Mouse (Mus musculus) right cerebral cortex, postnatal 4 days (tissue): ENCODE data around the gene Uevld.
"Not testable (repeated sequence)": the region's sequence is repeated elsewhere in the genome, so short reads cannot be mapped to it uniquely, and the experiment has no call there.

Experiments used
- DNase-seq: peaks from one replicate; pipeline ENCODE4 v3.0.0-alpha.2; 2022

Gene Uevld

GRCm38 (mm10) chr7:46957831-46958691, at the start of gene Uevld:
Uevld (minus strand) TSS chr7:46958527.
- peak; percentile 89 for DNase-seq

- DNase-seq, result no peak
These were observed 49.5 kb upstream of the Uevld start for GRCm38 (mm10) chr7:47007818-47008167.

DNA sequence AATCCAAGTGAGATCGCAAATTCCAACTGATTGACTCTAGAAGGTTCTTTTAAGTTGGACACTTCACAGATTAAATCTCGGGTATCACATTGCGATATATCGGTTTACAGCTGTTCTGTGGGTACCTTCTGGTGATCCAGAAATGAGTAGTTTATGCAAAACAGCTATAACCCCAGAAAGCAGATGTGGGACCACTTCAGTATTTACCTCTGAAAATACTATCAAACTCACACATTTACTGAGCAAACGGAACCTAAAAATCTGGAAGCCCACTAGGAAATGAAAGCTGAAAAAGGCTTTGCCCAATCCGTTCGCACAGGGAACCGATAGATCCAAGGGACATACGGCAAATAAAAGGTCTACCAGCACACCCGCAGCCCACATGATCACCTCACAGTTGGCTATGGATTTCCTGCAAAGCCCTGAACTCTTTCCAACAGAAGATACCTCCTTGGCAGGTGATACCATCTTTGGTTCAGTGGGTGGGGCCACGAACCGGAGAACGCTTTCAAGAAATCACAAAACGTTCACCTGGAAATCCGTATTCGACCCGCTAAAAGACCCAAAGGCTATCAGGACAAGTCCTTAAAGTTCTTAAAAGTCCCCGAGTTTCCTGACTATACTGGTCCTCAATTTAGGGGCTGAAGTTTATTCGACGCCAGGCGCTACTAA, 48.9 kb upstream of the Uevld start:
- DNase-seq, result no peak

GRCm38 (mm10) chr7:47003411-47004115, 45.2 kb upstream of the Uevld start:
- no peak for DNase-seq

- DNase-seq, result no peak
These were observed 43.6 kb upstream of the Uevld start for GRCm38 (mm10) chr7:47001900-47002275.

- DNase-seq, result no peak
These were observed 43.0 kb upstream of the Uevld start for GRCm38 (mm10) chr7:47001125-47001899.

- DNase-seq, result no peak
These were observed 42.3 kb upstream of the Uevld start for GRCm38 (mm10) chr7:47000644-47000983.

DNA sequence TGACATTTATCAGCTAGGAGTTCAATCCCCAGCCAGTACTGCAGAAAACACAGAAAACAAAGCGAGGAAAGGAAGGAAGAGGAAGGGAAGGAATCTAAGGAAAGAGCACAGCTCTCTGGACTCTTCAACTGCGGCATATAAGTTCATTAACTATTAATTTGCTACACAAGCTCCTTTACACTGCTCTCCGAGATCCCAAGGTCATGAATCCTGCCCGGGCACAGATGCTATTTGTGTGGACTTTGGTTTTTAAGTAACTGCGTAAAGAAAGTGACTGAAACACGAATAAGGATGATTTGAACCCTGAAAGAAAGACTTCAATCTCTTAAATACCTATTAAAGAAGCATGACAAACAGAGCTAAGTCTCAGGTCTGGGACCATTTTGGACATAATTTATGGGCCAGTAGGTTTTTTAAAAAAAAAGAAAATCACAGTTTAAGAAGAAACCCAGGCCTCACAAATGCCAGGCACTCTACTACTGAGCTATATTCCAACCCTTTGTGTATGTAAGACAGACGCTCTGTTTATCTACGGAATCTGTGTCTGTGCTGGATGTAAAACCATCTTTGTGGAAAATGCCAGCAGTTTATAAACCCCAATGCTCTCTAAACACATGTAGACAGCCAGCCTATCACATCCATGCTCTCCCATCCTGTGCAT, 41.8 kb upstream of the Uevld start:
- DNase-seq, result no peak

DNA sequence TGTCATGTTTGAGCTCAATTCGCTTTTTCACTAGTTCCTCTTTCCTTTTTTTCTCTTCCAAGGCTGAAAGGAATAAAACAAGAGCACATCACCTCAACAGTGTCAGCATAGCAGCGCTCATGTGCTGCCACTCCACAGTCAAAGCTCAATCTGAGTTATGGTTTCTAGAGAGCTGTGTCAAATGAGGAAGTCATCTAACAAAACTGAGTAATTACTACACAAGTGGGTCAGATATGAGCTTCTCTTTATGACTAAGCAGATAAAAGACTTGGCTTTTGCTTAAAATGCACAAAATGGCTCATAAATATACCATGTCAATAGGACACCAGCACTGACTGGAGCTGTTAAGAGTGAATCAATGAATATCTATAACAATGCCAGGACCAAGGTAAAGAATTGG, 40.6 kb upstream of the Uevld start:
- no peak for DNase-seq

GRCm38 (mm10) chr7:46997644-46998395, 39.5 kb upstream of the Uevld start:
- no peak for DNase-seq

DNA sequence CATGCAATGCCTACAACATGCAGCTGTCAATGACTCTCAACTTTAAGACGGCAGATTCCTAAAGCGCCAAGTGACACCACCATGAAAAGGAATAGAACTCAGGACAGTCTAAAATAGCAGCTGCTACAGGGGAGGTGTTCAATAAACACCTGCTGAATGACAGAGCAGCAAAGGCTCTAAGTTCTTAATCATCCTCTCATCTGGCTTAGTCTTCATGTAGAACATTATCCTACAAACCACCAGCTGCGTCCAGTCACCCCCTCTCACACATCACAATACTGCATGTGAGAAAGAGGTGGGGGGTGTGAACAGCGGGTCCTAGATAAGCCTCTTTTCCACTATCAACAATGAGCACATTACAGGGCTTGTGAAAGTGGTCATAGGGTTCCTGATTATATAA, 38.7 kb upstream of the Uevld start:
- DNase-seq, result no peak

DNA sequence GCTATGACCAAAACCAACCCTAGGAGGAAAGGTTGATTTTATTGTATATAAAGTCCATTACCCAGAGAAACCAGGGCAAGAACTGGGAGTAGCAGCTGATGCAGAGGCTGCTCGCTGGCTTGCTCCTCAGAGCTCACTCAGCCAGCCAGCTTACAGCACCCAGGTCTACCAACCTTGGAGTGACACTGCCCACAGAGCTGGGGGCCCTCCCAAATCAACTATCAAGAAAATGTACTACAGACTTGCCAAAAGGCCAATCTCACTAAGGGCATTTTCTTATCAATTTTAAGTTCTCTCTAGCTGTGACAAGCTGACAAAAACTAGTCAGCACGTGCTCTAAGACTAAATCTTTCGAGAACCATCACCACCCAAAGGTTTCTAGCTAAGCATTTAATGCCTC, 37.2 kb upstream of the Uevld start:
- DNase-seq, result no peak

DNA sequence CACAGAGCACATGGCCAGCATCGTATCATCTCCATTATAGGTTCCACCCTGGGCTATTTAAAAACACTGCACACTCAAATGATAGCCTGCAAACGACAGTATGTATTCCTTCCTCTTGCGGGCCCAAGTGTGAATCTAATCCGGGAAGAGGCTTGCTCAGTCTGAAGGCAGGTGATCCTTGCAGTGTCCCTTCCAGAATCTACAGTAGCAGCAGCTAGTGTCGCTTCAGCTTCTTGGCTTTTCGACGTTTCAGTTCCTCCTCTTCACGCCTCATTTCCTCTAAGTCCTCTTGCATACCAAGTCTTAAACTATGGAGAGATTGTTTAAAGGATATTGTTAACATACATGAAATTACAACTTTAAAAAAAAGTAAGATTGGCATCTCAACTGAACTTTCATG, 34.8 kb upstream of the Uevld start:
- no peak for DNase-seq

DNA sequence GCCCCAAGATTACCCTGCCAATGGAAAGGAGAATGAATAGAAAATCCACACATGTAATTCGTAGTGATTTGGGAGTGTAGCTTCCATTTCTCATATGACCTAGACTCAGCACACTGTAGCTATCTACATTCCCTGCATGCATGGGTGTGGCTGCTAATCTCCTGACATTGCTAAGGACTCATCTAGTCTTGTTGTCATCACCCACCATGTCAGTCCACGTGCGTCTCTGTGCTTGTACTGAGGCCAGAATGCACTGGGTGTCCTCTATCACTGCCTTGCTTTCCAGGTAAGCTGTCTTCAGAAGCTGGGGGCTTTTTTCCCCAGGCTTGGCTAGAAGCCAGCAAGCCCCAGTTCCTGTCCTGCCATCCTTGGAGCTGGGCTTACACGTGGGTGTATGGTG, 31.1 kb upstream of the Uevld start:
- not testable (repeated sequence) for DNase-seq

- no peak for DNase-seq
These were observed 28.7 kb upstream of the Uevld start for GRCm38 (mm10) chr7:46987073-46987472.

DNA sequence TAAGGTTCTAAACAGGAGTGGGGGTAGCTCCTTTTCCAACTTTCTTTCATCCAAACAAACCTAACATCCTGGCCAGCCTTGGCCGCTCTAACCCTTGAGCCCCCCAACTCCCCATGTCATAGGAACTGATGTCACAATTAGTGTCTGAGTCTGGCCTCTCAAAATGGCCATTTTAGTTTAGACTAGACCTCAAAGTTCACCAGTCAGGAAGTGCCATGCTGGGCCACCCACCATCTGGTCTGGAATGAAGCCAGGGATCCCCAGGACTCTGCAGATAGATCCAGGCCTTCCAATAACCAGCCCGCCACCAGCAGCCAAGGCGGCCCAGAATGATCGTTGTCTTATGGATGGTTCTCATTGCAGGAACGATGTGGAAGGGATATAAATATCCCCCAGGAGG, 28.3 kb upstream of the Uevld start:
- DNase-seq, result no peak

- DNase-seq, result no peak
These were observed 27.6 kb upstream of the Uevld start for GRCm38 (mm10) chr7:46985718-46986505.

- no peak for DNase-seq
These were observed 25.0 kb upstream of the Uevld start, which contains the start of gene Gm9999 for GRCm38 (mm10) chr7:46983280-46983679. Gm9999 (plus strand) TSS chr7:46983580.

DNA sequence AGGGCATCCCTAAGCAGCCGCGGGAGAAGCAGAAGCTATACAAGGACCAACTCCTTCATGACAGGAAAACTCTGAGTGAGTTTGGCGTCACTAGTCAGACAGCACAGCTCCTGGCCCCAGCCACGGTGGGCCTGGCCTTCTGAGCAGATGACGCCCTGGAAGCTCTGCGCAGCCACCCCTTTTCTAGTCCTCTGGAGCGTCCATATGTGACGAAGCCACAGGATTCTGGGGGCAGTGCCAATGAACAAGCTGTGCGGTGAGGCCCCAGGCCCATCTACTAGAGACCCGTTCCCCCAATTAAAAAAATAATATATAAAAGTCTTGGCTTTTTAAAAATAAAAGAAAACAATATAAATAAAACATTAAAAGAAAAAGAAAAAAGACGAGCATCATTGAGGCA, 17.1 kb upstream of the Uevld start:
- DNase-seq, result no peak

DNA sequence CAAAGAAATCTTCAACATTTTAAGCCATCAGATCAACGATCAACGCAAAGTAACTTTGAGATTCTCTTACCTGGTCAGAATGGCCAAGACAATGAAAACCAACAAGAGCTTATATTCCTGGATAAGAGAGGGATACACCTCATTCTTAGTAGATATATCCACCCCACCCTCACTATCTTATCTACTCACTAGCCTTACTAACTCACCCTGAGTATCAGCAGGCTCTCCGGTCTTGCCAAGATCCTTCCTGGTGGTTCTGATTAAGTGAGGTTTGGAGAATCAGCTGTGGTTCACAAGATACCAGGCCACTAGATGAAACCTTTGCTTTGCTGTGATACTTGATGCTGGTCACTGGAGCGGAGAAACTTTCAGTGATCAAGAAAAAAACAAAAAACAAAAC, 16.3 kb upstream of the Uevld start:
- no peak for DNase-seq

DNA sequence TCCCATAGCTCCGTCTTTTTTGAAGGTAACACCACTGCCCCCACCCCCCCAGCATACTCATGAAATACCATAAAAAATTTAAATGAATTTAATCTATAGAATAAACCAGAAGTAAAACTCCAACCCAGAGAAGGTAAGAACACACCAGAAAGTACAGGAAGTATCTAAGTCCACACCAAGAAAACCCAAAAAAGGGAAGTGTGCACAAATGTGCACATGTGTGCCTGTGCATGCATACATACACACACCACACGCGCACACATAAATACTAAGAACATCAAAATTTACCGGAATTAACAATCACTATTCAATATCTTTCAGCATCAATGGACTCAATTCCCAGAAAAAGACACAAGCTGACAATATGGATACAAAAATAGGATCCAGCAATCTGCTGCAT, 11.6 kb upstream of the Uevld start:
- DNase-seq, result no peak
